Mouse (Mus musculus): ENCODE results near the gene Slc5a4a.

The Slc5a4a gene

DNA sequence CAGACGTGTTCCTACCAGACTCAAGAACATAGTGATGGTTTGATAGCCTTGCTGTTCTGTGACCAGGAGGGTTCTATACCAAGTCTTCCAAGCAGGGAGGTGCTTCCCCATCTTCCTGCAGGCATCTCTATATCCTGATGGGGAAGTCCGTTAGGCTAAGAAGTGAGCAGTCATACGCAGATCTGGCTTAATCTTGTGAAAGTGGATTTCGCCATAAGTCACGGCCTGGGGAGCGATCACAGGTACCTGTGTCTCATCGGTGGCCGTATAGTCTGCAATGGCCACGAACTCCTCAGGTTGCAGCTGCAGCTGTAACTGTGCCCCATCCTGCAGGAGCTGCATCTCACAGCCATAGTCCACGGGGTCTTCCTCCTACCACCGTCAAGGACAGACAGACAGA is 78.7 kb downstream of the Slc5a4a start:
- DNase-seq, result no peak

DNA sequence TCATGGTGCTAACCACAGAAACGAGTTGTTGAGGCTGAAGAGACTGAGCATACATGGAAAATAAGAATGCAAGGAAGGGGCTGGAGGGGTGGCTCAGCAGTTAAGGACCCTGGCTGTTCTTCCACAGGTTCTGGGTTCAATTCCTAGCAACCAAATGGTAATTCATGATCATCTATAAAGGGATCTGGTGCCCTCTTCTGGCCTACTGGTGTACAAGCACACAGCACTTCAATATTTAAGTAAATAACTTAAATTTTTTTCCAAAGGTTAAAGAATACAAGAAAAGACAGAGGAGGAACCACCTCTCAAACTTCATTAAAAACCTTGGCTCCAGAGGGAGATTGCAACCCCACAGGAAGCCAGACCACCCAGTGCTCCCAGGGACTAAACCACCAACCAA is 82.4 kb downstream of the Slc5a4a start:
- DNase-seq, result peak in 1 of 2 experiments; percentile 23

DNA sequence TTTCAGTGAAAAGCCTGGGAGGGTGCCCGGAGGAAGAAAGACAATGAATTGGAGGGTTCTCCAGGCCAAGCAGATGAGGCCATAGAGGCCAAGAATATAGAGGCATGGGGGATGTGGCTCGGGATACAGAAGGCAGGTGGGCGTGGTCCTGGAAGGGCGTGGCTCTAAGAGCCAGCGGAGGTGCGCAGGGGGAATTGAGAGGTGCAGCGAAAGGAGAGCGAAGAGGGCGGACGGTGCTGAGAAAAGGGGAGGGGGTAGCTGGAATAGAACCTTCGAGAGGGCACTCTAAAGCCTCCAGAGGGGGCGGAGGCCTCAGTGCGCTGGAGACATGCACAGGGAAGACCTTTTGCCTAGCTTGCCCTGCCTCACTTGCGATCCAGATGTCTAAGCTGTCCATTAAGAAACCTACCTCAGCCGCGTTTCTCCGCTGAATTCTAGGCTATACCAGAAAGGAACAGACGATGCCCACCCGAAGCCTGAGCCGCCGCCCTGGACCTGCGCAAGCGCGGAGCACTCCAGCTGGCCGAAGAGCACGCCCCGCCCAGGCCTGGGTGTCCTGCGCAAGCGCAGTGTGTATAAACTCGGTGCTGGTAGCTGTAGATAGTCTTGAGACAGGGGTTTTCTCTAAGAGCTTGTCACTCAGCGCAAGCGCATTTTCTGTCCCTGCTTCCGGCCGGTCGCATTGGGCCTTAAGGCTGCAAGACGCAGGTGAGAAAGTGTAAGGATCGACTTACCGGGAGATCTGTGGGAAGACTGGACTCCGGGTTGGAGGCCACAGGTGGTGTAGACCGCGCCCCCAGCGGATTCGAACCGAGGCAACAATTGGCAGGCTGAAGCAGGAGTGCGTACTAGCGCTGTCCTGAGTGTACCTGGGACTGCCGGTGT is 90.3 kb downstream of the Slc5a4a start, which contains the start of gene Prmt2:
Gene Prmt2, minus strand, starts transcription at position 525 of the 885 bp plus-strand sequence.
- DNase-seq, result peak; percentile 88 to 94
